Mouse (Mus musculus) liver, embryonic 15.5 days (tissue): ENCODE measurements around the gene Unc13d. TPM values are rescaled to one million over a fixed set of nuclear protein-coding genes. Genes with fewer than 3 reads are reported as not detected.

ENCODE experiments used
- ATAC-seq: fragments of 200-750 bp; cut with Nextera tagmentation; 2 replicates; pipeline ENCODE4 v1.8.0; 2017; ENCODE audit warnings: moderate number of reproducible peaks, mild to moderate bottlenecking, moderate library complexity; ENCODE audit not compliant: insufficient read depth
- H3K27ac ChIP-seq: fragments of 300-500 bp; sonication (generic); replicated peaks from 2 replicates; pipeline ENCODE4 v1.5.1; 2015; ENCODE audit warnings: mild to moderate bottlenecking, inconsistent platforms
- H3K27me3 ChIP-seq: fragments of 300-500 bp; sonication (generic); 2 replicates; pipeline ENCODE4 v1.6.1; 2015; ENCODE audit warnings: mild to moderate bottlenecking, inconsistent platforms
- H3K36me3 ChIP-seq: fragments of 300-500 bp; sonication (generic); replicated peaks from 2 replicates; pipeline ENCODE4 v1.6.1; 2015; ENCODE audit warnings: moderate library complexity, mild to moderate bottlenecking, inconsistent platforms
- H3K4me1 ChIP-seq: fragments of 300-500 bp; sonication (generic); replicated peaks from 2 replicates; pipeline ENCODE4 v1.6.1; 2015; ENCODE audit warnings: inconsistent platforms
- H3K4me2 ChIP-seq: fragments of 300-500 bp; sonication (generic); 2 replicates; pipeline ENCODE4 v1.6.1; 2015; ENCODE audit warnings: moderate library complexity, mild to moderate bottlenecking, inconsistent platforms
- H3K4me3 ChIP-seq: fragments of 300-500 bp; sonication (generic); replicated peaks from 2 replicates; pipeline ENCODE4 v1.5.1; 2015; ENCODE audit warnings: mild to moderate bottlenecking, inconsistent platforms
- H3K9ac ChIP-seq: fragments of 300-500 bp; sonication (generic); 2 replicates; pipeline ENCODE4 v1.6.1; 2015; ENCODE audit warnings: moderate library complexity, mild to moderate bottlenecking, inconsistent platforms
- H3K9me3 ChIP-seq: fragments of 300-500 bp; sonication (generic); replicated peaks from 2 replicates; pipeline ENCODE4 v1.6.1; 2016; ENCODE audit warnings: inconsistent platforms
- WGBS: fragments of 180-500 bp; shearing (Covaris S2); methylation state at CpG from one replicate; pipeline ENCODE4 v1.1.7; 2015; ENCODE audit warnings: mixed read lengths; ENCODE audit not compliant: insufficient replicate concordance; 5-methylcytosine and 5-hydroxymethylcytosine counted together
- polyA plus RNA-seq: library from polyadenylated mRNA; unstranded; fragments of >200 nt; fragmentation: Nextera tagmentation; extraction: Ambion mirVana; gene quantifications from 2 replicates; pipeline ENCODE4 v1.2.1, GENCODE M21; 2015

The Unc13d gene
- polyA plus RNA-seq, 1 experiment from 2014 or later, result 21.4 TPM

DNA sequence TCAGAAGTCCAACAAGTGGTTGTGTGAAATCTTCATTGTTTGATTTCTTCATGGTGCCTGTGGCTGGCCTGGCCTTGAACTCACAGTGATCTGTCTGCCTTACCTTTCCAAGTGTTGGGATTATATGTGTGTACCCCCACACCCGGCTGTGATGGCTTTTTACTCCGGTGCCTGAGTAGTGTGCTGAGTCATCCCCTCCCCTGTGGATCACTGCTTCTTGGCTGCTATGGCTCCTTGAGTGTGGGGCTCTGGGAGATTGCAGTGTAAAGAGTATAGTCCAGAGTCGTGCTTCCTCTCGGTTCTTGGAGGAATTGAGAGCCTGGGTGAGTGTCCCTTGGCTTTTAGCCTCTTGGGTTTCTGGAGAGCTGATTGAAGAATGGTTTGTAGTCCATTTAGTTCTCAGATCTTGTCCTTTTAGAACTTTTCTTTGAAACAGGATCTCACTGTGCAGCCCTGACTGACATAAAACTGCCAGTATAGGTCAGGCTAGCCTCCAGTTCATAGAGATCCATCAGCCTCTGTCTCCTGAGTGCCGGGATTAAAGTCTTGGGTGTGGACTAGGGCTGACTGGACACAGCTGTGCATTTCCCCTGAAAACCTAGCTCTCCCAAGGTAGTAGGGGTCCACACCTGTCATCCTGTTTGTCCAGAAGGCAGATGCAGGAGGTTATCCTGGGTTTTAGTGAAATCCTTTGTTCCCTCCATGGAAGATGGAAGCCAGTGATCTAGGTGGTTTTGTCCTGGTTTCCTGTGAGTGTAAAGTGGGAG is 35.2 kb downstream of the Unc13d start:
- no peak overlapping the region for H3K9ac ChIP-seq
- H3K27me3 ChIP-seq, result no peaks in the 10 kb centered on the region
- peaks cover 65% of the 10 kb centered on the region for H3K36me3 ChIP-seq
- 55% methylated on average over 5 of the region's 5 CpGs for WGBS
- no peak overlapping the region for H3K4me2 ChIP-seq
- peaks cover 7% of the 10 kb centered on the region; the same call in 1 of the 2 replicates for H3K4me1 ChIP-seq
- H3K27ac ChIP-seq, result no peak overlapping the region
- H3K9me3 ChIP-seq, result no peaks in the 10 kb centered on the region
- ATAC-seq, result no peak
- no peak overlapping the region for H3K4me3 ChIP-seq

DNA sequence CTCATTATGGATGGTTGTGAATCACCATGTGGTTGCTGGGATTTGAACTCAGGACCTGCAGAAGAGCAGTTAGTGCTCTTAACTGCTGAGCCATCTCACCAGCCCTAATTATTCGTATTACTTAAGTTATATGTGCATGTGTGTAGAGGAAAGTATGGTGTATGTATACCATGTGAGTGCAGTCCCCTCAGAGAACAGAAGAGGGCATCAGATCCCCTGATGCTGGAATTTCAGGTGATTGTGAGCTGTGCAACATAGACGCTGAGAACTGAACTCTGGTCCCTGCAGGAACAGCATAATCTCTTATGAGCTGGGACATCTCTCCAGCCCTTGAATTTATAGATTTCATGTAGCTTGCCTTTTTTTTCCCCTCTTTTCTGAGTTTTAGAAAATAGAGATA is 35.9 kb downstream of the Unc13d start:
- WGBS, result 92% methylated on average over 2 of the region's 2 CpGs
- ATAC-seq, result no peak
- H3K4me2 ChIP-seq, result no peak overlapping the region
- no peak overlapping the region for H3K9ac ChIP-seq
- H3K9me3 ChIP-seq, result no peaks in the 10 kb centered on the region
- H3K4me3 ChIP-seq, result no peak overlapping the region
- H3K27ac ChIP-seq, result no peak overlapping the region
- H3K27me3 ChIP-seq, result no peaks in the 10 kb centered on the region
- H3K4me1 ChIP-seq, result peaks cover 7% of the 10 kb centered on the region; the same call in 1 of the 2 replicates
- peaks cover 57% of the 10 kb centered on the region for H3K36me3 ChIP-seq

DNA sequence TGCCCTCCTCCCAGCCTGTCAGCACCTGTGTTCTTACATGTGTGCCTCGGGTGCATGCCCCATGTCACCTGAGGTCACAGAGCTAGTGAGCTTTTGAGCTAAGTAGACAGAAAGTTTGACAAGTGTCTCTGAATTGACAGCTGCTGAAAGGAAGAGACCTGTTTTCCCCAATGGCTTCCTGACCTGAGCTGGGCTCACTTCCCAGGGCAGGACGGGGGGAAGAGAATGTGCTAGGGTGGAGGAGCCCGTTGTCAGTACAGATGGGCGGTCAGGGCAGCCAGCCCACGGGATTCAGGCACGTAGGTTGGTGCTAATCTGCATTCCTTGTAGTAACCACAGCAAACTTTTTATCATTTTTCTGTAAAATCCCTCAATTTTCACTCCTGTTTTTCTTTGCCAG is 37.2 kb downstream of the Unc13d start:
- Histone ChIP-seq H3K9ac (no peak overlapping the region), H3K27ac (no peak overlapping the region), H3K36me3 (peaks cover 45% of the 10 kb centered on the region), H3K4me1 (peaks cover 7% of the 10 kb centered on the region; the same call in 1 of the 2 replicates), H3K27me3 (no peaks in the 10 kb centered on the region), H3K4me3 (no peak overlapping the region), H3K4me2 (no peak overlapping the region), H3K9me3 (no peaks in the 10 kb centered on the region)
- no peak for ATAC-seq
- WGBS, result 71% methylated on average over 6 of the region's 6 CpGs

DNA sequence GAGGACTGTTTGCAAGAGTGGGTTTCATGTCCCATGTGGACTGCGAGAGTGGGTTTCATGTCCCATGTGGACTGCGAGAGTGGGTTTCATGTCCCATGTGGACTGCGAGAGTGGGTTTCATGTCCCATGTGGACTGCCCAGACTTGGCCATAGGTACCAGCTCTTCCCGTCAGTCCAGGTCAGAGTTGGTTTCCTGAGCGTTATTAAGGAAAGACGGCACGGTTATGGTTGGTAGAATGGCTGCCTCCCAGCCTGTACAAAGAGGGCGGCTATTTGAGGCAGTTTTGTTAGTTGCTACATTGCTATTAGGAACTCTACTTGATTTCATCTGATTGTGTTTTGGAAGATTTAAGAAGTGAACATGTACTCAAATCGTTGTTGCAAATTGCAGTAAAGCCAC is 39.9 kb downstream of the Unc13d start:
- no peaks in the 10 kb centered on the region for H3K27me3 ChIP-seq
- no peak for ATAC-seq
- H3K36me3 ChIP-seq, result peaks cover 47% of the 10 kb centered on the region
- H3K4me3 ChIP-seq, result no peak overlapping the region
- H3K27ac ChIP-seq, result no peak overlapping the region
- no peak overlapping the region for H3K9ac ChIP-seq
- H3K9me3 ChIP-seq, result no peaks in the 10 kb centered on the region
- H3K4me2 ChIP-seq, result no peak overlapping the region
- 86% methylated on average over 9 of the region's 9 CpGs for WGBS
- H3K4me1 ChIP-seq, result peaks cover 17% of the 10 kb centered on the region

DNA sequence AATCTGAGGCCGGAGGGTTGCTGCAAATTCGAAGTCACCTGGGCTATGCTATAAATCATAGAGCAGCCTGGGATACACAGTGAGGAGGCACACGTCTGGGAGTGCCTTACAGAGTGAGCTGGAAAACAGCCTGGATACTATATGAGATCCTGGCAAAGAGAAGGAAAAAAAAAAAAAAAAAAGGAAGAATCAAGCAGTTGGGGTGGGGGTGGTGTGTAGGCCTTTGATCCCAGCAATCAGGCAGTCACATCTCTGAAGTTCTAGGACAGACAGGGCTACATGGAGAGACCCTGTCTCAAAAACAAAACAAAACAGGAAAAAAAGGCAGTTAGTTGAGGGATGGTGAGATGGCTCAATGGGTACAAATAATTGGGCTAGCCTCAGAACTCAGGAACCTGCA is 41.1 kb downstream of the Unc13d start:
- no peak overlapping the region for H3K9ac ChIP-seq
- H3K27me3 ChIP-seq, result no peaks in the 10 kb centered on the region
- H3K4me3 ChIP-seq, result no peak overlapping the region
- H3K27ac ChIP-seq, result no peak overlapping the region
- no peak for ATAC-seq
- 84% methylated on average over 3 of the region's 3 CpGs for WGBS
- no peaks in the 10 kb centered on the region for H3K9me3 ChIP-seq
- H3K36me3 ChIP-seq, result peaks cover 38% of the 10 kb centered on the region
- peaks cover 23% of the 10 kb centered on the region for H3K4me1 ChIP-seq
- no peak overlapping the region for H3K4me2 ChIP-seq

DNA sequence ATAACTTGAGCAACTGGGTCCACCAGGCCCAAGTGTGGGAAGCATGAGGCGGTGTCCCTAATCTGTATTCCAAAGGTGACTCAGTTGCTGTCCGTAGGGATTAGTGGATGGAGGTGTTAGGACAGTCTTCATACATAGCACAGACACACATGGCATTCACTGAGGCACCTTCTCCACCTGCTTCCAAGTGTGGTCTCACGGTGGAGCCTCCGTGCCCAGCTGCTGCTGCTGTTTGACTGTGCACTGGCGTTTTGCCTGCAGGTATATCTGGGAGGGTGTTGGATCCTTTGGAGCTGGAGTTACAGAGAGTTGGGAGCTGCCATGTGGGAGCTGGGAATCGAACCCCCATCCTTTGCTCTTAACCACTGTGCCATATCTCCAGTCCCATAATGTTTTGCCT is 43.2 kb downstream of the Unc13d start:
- no peaks in the 10 kb centered on the region for H3K27me3 ChIP-seq
- peaks cover 37% of the 10 kb centered on the region for H3K4me1 ChIP-seq
- no peak overlapping the region for H3K9ac ChIP-seq
- H3K27ac ChIP-seq, result no peak overlapping the region
- ATAC-seq, result no peak
- WGBS, result 81% methylated on average over 6 of the region's 6 CpGs
- H3K4me3 ChIP-seq, result no peak overlapping the region
- no peak overlapping the region for H3K4me2 ChIP-seq
- H3K9me3 ChIP-seq, result no peaks in the 10 kb centered on the region
- peaks cover 23% of the 10 kb centered on the region for H3K36me3 ChIP-seq

DNA sequence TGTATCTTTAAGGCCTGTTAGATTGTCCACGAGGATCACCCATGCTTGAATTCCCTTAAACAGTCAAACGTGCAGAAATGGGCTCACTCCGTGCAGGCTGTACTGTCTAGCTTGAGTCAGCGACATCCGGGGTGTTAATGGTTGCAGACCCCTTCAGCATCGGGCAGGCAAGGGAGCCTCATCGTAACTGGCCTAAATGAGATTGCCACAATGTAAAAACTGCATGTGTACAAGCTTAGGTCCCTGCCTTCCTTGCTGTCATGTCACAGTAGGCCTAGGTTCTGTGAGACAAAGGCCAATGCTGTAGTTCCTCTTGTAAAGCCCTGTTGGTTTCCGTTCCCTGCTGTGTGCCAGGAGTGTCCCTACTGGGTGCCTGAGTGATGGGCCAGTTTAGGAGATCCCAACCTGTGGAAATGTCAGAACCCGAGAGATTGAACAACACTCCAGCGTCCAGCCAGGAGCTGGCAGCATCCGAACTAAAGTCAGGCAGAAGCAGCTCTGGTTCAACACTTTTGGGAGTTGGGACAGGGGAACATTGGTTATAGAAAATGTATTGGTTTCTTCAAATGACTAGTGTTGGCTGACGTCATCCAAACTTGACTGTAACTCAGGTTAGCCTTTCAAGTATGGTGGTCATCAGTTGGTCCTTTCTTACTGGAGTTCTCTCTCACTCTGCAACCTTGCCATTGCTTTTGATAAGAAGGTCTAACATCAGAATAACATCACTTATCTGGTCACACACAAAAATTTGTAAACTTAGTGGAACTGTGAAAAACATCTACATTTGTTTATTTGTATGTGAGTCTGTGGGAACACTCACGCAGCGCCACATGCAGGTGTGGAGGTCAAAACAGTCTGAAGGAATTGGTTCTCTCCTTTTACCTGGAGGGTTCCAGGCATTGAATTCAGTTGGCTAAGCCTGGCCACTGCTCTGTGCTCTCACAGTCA is 46.6 kb downstream of the Unc13d start:
- H3K27me3 ChIP-seq, result no peaks in the 10 kb centered on the region
- ATAC-seq, result peak; percentile 25
- WGBS, result 20% methylated on average over 14 of the region's 14 CpGs
- peak overlapping the region; percentile 96 for H3K27ac ChIP-seq
- no peaks in the 10 kb centered on the region for H3K9me3 ChIP-seq
- H3K4me1 ChIP-seq, result peaks cover 49% of the 10 kb centered on the region
- H3K4me3 ChIP-seq, result peak overlapping the region; percentile 82
- peak overlapping the region; percentile 95 for H3K9ac ChIP-seq
- H3K36me3 ChIP-seq, result peaks cover 10% of the 10 kb centered on the region
- H3K4me2 ChIP-seq, result peak overlapping the region; percentile 90

DNA sequence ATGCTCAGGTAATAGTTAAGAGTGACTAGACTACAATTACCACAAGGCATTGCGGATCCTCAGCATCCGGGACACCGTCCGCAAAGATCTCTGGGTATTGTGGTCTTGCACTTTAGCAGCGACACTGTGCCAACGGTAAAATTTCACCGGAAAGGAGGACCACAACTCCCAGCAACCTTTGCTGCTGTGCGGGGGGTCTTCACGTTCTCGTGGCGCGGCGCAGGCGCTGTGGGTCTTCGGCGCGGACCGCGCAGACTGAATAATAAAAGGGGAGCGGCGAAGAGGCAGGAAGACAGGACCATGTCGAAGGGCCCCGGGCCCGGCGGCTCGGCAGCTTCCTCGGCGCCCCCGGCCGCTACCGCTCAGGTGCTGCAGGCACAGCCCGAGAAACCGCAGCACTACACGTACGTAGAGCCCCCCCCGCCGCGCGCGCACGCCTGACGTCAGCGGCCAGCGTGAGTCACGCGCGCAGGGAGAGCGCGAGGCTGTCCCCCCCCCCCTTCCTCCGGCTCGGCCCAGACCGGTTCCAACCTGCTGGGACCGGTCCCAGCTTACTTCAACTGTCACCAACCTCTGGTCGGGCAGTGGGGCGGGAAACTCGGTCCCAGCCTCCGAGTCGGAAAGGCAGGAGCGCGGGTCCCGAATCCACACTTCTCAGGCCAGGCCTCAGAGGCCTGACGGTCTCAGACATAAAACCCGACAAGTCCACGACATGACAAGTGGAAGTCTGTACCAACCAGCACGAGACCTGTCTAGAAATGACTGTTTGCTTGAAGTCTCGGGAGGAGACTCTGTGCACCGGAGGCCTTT is 47.5 kb downstream of the Unc13d start, which contains the start of gene Unk:
TSS of gene Unk (plus strand) at position 235 of the 810 bp plus-strand sequence.
- H3K27me3 ChIP-seq, result no peaks in the 10 kb centered on the region
- under 1% methylated on average over 67 of the region's 67 CpGs for WGBS

DNA sequence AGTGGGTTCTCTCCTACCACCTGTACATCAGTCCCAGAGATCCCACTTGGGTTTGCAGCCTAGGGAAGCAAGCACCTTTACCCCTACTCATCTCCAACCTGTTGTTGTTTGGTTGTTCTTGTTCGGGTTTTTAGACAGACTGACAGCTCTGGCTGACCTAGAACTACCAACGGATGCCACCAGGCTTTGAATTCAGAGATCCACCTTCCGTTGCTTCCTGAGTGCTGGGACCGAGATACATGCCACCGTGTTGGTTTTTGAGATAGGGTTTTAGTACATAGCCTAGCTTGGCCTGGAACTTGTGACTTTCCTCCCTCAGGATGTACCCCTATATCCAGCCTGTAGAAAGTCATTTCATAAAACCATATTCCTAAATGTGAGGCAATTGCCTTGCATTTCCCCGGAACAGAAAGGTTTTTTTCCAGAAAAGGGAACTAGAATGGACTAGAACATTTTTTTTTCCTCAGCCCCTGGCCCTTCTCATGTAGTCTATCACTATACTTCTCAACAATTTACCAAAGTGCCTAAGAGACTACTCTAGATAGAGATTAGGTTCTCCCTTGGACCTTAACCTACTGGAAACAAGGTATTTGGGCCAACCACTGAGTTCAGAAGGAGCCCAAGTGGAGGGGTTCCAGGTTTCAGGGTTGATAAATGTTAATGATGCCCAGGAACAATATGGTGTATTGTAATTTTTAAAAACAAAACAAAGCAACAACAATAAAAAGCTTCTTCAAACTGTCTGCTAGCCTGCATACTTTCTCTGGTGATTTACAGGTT is 48.5 kb downstream of the Unc13d start:
- no peaks in the 10 kb centered on the region for H3K27me3 ChIP-seq
- peak overlapping the region; percentile 90 for H3K4me2 ChIP-seq
- WGBS, result 46% methylated on average over 6 of the region's 6 CpGs
- H3K36me3 ChIP-seq, result peaks cover 1% of the 10 kb centered on the region; the same call in 1 of the 2 replicates
- peak overlapping the region; percentile 95 for H3K9ac ChIP-seq
- H3K27ac ChIP-seq, result peak overlapping the region; percentile 96
- peak overlapping the region; percentile 82 for H3K4me3 ChIP-seq
- H3K9me3 ChIP-seq, result no peaks in the 10 kb centered on the region
- ATAC-seq, result no peak
- peaks cover 46% of the 10 kb centered on the region for H3K4me1 ChIP-seq

More for the DNA sequence above, 47.5 kb downstream of the Unc13d start, which contains the start of gene Unk:
- peak within 1 kb of the TSS; percentile 90 for H3K4me2 ChIP-seq
- H3K4me1 ChIP-seq, result peaks cover 49% of the 10 kb centered on the region
- H3K27ac ChIP-seq, result peak within 1 kb of the TSS; percentile 96
- peaks cover 10% of the 10 kb centered on the region for H3K36me3 ChIP-seq
- H3K9ac ChIP-seq, result peak within 1 kb of the TSS; percentile 95
- H3K4me3 ChIP-seq, result peak within 1 kb of the TSS; percentile 82
- H3K9me3 ChIP-seq, result no peaks in the 10 kb centered on the region
- ATAC-seq, result peak; percentile 91
